Mouse (Mus musculus): ENCODE results near the gene Grm7.

The Grm7 gene

GRCm38 (mm10) chr6:110645411-110646361 lies at the start of gene Grm7:
TSS of gene Grm7 (plus strand) at chr6:110645581.
- DNase-seq = no peak

GRCm38 (mm10) chr6:110645041-110645410 lies 355 bp upstream of the Grm7 start:
- no peak for DNase-seq

- DNase-seq = no peak
Measured at GRCm38 (mm10) chr6:110646901-110647300, 1.5 kb downstream of the Grm7 start.

GRCm38 (mm10) chr6:110649227-110649626 lies 3.8 kb downstream of the Grm7 start:
- no peak for DNase-seq

- no peak for DNase-seq
Measured at GRCm38 (mm10) chr6:110653361-110654001, 8.1 kb downstream of the Grm7 start.

GRCm38 (mm10) chr6:110664436-110664835 lies 19.1 kb downstream of the Grm7 start:
- DNase-seq = no peak

- no peak for DNase-seq
Measured at GRCm38 (mm10) chr6:110668447-110668846, 23.1 kb downstream of the Grm7 start.

- no peak for DNase-seq
Measured at GRCm38 (mm10) chr6:110690954-110691353, 45.6 kb downstream of the Grm7 start.

GRCm38 (mm10) chr6:110709763-110710162 lies 64.4 kb downstream of the Grm7 start:
- DNase-seq = no peak

GRCm38 (mm10) chr6:110714943-110715342 lies 69.6 kb downstream of the Grm7 start:
- no peak for DNase-seq

- no peak for DNase-seq
Measured at GRCm38 (mm10) chr6:110723371-110723770, 78.0 kb downstream of the Grm7 start.

GRCm38 (mm10) chr6:110733914-110734313 lies 88.5 kb downstream of the Grm7 start:
- DNase-seq = no peak

GRCm38 (mm10) chr6:110743981-110744670 lies 98.7 kb downstream of the Grm7 start:
- DNase-seq = no peak

GRCm38 (mm10) chr6:110755921-110756320 lies 110.5 kb downstream of the Grm7 start:
- no peak for DNase-seq

GRCm38 (mm10) chr6:110769588-110769987 lies 124.2 kb downstream of the Grm7 start:
- no peak for DNase-seq

- DNase-seq = no peak
Measured at GRCm38 (mm10) chr6:110772652-110773051, 127.3 kb downstream of the Grm7 start.

GRCm38 (mm10) chr6:110776046-110776445 lies 130.7 kb downstream of the Grm7 start:
- DNase-seq = no peak

- no peak for DNase-seq
Measured at GRCm38 (mm10) chr6:110785497-110785928, 140.1 kb downstream of the Grm7 start.

GRCm38 (mm10) chr6:110792696-110793095 lies 147.3 kb downstream of the Grm7 start:
- no peak for DNase-seq

GRCm38 (mm10) chr6:110807481-110807880 lies 162.1 kb downstream of the Grm7 start:
- no peak for DNase-seq

GRCm38 (mm10) chr6:110812214-110812613 lies 166.8 kb downstream of the Grm7 start:
- DNase-seq = no peak

GRCm38 (mm10) chr6:110818236-110818635 lies 172.9 kb downstream of the Grm7 start:
- no peak for DNase-seq

GRCm38 (mm10) chr6:110868311-110868710 lies 222.9 kb downstream of the Grm7 start:
- no peak for DNase-seq
